Mouse (Mus musculus) gastrocnemius, postnatal 36 days (tissue): ENCODE measurements around the gene Hdac1. TPM values are rescaled to one million over a fixed set of nuclear protein-coding genes. Genes with fewer than 3 reads are reported as not detected.
A peak's percentile ranks its signal among the peaks of the same experiment; 100 is the strongest.

Source experiments
- DNase-seq, 2 experiments: peaks; one replicate each; pipeline ENCODE4 v3.0.0; 2022
- intact Hi-C: fragments of 180-260 bp; cut with DNase I; formaldehyde crosslinking; loops from one replicate; pipeline ENCODE4 v1.15.1; 2025
- total RNA-seq, 2 experiments: library from RNA; stranded (reverse); gene quantifications; 2 replicates each; pipeline ENCODE4 v1.2.3; 2021

The Hdac1 gene
- total RNA-seq, 2 experiments from 2014 or later, result 9.0 to 9.9 TPM

DNA sequence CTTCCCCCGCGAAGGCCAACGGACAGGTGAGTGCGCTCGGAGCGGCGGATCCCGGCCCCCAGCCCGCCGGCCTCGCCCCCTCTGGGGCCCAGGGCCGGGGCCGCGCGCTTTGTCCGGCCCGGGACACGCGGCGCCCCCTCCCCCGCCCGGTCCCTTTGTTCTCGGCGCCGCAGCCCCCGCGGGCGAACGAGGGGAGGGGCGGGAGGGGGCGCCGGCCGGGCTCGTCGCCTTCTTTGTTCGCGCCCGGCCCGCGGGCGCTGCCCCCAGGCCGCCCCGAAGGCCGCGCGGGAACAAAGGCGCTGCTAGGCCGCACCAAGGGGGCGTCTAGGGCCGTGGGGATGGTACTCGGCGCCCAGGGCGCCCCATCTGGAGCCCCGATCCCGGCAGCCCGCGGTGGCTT, 28.6 kb downstream of the Hdac1 start:
- DNase-seq, result no peak
- intact Hi-C loops, result no loop called here

DNA sequence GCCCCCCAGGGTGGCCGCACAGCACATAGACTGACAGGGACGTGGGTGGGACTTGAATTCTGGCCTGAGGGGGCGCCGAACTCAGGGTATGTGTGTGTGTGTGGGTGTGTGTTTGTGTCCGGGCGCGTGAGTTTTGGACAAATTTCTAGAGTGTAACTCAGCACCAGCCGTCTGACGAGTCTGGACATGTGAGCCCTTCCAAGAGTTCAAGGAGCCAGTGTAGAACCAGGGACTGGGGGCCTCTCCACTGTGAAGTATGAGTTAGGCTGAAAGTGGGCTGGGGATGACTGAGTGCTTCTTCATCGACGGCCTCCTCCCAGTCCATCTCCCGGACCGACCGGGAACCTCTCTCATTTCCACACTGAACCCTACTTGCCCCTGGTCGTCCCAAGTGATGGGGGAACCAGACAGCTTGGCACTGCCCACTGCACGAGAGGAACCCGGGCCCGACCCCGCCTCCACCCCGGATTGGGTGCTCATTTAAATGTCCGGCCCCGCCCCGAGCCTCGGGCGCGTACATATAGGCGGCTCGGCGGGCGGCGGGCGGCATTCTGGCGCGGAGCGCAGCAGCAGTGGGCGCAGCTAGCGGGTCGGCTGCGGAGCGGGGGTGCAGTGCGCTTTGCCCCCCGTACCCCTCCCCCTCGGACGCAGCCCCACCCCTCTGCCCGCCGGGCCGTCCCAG, 29.3 kb downstream of the Hdac1 start, which contains the start of gene Marcksl1:
Gene Marcksl1, plus strand, starts transcription at position 496 of the 682 bp plus-strand sequence.
- intact Hi-C loops, result no loop called here

DNA sequence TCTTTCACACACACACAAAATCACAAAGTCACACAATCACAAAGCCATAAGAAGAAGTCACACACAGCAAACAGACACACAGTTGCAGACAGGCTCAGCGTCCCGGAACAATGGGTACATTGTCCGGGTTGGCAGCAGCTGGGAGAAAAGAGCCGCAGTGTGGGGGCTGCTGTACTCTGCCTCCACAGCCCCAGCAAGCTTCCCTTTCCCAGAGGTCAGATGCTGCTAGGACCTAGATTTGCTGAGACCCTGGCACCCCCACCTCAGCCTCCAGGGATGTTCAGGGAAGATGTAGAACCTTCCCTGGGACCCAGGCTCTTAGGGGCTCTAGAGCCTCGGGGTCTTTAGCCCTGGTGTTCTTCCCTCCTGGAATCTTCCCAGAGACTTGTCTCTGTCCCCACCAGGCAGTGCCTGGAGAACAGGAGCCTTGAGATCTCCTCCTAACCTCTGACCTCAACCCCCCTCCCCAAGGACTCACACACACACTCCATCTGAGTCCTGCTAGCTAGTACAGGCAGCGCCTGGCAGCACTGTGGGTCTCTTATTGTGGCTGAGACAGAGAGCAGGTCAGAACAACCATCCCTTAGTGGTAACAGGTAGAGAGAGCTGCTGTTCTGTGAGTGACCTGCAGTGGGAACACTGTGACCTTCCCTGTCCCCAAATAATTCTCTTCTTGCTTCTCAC, 31.0 kb downstream of the Hdac1 start:
- intact Hi-C loops, result no loop called here
- no peak for DNase-seq

More for the DNA sequence above, 29.3 kb downstream of the Hdac1 start, which contains the start of gene Marcksl1:
- peak; percentile 60 to 67 for DNase-seq

DNA sequence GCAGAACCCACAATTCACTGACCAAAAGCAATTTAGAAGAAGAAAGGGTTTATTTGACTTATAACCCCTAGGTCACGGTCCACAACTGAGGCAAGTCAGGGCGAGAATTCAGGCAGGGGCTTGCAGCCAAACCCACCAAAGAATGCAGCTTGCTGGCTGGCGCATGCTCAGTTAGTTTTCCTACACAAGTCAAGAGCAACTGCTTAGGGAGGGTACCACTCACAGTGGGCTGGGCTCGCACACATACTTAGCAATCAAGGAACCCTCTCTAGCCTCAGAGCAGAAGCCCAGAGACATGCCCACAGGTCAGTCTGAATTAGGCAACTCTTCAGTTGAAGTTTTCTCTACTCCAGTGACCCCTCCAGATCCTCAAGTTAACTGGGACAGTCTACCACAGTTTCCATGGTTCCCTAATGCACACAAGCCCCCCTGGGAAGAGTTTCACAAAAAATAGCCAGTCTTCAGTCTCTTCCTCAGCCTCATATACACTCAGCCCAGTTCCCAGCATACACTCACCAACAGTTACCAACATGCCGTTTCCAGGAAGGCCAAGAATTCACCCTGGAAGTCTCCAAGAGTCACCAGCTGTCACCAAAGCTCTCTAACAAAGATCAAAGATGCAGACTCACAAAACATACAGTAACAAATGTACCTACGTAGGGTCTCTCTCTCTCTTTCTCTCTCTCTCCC, 31.6 kb downstream of the Hdac1 start:
- intact Hi-C loops, result no loop called here
- no peak for DNase-seq

DNA sequence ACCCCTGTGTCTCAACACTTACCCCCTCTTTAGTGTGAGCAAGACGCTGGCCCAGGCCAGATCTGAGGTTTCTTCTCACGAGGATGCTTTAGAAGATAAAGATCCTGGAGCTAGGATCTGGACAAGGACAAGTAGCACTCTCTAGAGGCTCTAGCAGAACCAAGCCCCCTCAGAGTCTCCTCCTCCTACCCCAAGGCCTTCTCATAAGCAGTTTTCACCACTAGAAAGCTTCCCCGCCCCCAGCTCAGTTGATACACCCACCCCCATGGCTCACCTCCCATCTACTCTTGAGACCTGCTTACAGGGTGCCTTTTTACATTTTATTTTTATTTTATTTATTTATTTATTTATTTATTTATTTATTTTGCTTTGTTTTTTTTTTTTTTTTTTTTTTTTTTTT, 32.9 kb downstream of the Hdac1 start:
- no peak for DNase-seq
- intact Hi-C loops, result no loop called here

DNA sequence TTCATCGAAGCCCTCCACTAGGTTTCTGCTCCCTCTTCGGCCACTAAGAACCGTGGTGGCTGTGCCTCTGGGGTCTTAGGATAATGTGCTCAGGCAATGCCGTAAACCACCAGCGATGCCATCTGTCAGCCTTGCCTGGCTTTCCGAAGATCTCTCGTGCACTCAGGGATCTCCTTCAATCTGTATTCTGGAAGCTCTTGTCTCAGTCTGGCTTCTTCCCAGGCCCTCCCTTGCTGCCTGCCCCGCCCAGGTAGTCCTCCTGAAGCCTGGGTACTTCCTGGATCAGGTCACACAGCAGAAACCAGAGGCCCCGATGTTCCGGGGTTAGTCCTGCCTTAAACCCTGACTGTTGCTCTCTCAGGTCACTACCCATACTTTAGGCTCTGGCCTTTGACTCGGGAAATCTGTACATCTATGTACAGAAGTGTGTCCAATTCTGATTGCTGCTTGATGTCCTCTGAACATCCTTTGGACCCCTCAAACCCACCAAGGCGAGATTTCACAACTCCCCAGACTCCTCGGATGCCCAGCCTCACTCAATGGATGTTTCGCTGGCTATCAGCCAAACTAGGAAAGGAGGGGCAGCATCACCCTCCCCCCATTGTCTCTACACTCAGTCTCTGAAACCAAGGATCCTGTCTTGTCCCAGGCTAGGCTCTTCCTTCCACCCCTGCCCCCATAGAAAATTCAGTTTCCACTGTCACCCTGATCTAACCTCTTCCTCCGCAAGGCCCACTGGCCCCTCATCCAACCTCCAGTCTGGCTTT, 33.5 kb downstream of the Hdac1 start:
- intact Hi-C loops, result no loop called here

DNA sequence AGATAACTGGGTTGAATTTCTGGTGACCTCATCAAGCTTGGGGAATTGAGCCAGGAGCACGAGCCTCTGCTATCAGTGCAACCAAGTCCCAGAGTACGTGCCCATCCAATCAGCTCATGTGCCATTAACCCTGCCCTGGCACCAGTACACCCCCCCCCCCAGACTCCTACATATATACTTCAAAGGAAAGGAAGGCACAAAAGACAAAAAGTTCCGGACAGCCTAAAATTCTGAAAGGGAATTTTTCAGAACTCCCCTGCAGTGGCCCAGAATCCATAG, 34.3 kb downstream of the Hdac1 start:
- DNase-seq, result no peak
- intact Hi-C loops, result no loop called here

More for the DNA sequence above, 33.5 kb downstream of the Hdac1 start:
- DNase-seq, result no peak

DNA sequence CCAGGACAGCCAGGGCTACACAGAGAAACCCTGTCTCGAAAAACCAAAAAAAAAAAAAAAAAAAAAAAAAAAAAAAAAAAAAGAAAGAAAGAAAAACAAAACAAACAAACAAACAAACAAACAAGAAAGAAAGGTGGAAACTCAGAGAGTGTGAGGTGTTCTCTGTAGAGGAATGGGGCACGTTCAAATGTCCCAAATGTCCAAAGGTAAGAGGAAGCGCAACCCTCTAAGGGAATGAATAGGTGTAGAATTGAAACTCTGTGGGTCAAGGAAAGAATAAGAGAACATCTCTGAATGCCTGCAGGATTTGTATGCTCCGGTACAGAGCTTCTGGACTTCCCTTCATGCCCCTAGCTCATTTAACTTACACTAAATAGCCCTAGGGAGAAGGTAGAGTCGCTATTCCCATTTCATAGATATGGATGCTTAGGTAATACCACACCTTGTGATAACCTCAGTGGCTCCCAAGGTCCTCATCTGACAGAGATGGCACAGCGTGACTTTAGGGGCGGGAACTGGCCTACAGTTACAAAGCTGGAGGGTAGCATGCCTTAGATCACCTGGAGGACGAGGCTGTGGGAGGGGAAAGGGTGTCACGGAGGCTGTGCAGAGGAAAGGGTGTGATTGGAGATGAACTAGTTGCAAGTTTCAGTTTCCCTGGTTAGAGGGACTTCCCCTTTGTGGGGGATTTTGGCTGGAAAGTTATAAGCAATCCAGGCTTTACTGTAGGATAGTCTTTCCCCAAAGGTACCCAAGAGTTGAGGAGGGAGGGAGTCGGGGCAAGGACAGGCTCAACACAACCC, 34.9 kb downstream of the Hdac1 start:
- intact Hi-C loops, result no loop called here

DNA sequence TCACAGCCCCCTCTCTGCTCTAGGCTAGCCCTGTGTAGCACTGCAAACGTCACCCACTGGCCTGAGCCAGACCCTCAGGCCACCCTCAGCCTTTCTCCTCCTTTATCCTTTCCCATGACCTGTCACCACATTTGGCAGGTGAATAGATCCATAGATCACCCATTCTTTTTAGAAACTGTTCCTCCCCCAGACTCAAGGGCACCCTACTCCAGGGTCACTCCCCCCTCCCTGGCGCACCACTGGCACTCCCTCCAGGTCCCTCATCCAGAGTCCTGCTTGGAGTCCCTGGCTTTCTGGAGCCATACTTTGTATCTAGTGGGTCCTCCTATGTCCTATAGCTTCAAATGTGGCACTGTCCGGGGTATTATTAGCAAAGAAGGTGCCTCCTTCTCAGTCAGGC, 37.0 kb downstream of the Hdac1 start:
- intact Hi-C loops, result no loop called here
- DNase-seq, result no peak

More for the DNA sequence above, 34.9 kb downstream of the Hdac1 start:
- no peak for DNase-seq

DNA sequence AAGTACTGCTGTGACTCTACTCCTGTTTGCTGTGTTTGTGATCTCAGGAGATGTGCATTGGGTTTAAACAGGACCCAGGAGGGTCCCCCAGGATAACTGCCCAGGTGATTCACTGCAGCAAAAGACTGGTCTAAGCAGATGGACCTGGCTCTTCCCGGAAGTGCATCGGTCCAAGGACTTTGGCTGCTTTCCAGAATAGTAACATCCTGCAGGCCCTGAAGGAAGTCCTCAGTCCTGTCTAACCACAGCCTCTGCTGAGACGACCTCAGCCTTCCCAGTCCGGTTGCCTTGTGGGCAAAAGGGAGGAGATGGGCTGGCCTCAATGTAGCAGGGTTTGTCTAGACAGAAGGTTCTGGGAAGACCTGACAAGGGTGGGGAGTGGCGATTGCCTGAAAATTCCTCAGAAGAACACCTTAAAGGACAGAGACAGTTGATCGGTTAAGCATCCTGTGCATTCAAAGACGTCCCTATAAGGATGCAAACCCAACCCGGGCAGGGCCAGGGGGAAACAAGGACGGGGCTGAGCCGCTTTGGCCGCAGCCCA, 39.5 kb downstream of the Hdac1 start:
- intact Hi-C loops, result no loop called here
- no peak for DNase-seq

DNA sequence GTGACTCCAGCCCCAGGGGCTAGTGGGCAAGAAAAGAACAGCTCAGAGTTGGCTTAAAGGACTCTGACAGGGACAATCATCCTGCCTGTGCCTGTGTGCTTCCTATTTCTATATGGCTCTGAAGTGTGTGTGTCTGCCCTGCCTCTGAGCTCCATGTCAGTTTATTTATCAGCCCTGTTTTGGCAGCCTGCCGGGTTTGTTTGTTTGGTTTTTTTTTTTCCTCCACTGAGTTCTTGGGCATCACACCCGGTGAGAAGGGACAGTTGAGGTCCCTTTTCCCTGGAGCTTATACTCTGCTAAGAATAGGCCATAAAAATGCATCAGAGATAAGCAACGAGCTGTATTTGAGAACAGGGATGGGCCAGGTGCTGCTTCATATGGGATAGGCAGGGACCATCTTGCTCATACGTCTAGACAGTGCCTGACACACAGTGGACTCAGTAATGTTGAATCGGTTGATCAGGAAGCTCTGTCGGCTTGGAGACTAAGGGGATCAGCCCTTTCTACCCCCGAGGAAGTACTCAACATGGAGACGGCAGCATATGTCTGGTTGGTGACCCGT, 40.1 kb downstream of the Hdac1 start:
- DNase-seq, result no peak
- intact Hi-C loops, result no loop called here

DNA sequence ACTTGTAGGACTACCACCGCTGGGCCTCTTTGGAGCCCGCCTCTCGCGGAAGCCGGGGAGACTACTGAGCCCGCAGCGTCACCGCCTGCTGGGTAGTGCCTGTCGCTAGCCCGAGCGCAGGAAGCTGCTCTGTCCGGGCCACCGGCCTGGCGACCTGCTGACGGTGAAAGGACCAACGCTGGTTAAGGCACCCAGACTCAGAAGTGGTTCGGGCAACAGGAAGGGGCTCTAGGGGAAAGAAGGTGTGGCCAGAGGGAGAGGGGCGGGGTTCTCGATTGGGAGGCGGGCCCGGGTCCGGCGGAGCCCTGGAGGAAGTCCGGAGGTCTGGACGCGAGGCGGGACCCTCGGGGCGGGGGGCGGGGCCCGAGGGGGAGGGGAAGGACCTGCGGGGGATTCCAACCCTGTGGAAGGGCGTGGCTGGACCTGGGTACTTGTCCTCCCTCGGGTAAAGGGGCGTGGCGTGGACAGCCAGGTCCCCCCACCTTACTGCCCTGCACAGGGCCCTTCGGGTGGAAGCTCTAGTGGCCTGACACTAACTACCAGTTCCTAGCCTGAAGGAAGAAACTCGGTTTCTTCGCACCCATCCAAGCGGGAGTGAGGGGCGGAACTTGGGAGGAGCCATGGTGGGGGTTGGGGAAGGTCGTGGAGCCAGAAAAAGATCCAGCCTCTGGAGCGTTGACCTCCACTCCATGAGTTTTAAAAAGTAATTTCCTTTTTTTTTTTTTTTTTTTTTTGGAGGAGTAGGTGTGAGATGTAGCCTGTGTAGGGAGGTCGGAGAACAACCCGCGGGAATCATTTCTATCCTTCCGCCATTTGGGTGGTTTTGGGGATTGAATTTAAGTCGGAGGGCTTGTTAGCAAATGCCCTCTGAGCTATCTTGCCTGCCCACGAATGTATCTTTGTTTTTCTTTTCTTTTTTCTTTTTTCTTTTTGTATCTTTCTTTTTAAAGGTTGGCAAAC, 41.6 kb downstream of the Hdac1 start:
- peak; percentile 83 to 85 for DNase-seq
- intact Hi-C loops, result no loop called here

DNA sequence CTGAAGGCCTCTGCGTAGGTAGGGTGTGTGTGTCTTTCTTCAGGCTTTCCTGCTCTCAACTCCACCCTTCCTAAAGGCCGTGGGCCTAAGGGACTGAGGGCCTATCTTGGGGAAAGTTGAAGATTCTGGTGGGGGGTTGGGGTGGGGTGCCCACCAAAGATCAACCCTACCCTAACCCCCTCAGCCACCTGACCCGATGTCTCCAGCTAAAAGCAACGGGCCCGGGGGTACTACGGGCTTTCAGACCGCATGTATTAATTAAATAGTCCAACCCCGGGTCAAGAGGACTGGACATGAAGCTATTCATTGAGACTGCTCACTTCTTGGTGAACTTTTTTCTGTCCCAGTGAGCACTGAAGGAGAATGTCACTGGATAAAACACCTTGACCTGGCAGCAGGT, 42.5 kb downstream of the Hdac1 start:
- DNase-seq, result no peak
- intact Hi-C loops, result no loop called here

DNA sequence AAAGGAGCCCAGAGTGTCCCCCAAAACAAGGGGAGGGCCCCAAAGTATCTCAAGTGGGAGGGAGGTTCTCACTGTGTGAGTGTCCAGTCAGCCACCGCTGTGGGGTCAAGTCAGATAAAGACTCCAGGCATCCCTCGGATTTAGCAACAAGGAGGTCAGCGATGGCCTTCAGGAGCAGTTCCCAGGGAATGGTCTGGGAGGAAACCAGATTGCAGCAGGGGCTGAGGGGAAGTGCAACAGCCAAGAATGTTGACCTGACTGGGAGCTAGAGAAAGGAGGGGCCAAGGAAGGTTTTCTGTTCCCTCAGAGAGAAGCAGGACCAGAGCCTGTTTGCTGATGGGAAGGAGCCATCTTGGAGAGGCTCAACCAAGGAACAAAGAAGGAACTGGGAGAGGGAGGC, 43.6 kb downstream of the Hdac1 start:
- DNase-seq, result no peak
- intact Hi-C loops, result no loop called here

DNA sequence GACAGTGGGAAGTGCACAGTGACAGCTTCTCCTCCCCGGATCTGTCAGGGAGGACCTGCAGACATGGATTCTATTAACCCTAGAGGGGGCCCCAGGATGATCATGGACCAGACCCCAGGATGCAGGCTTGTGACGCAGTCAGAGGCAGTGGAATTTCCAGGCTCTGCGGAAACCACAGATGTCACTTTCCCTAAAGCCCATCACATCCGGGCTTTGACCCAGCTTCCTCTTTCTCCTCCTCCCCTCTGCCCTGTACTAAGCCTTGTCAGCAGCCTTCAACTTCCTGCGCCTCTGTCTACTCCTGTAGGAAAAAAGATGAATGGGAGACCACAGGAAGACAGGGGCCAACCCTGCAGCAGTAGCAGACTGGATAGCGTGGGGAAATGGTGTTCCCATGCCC, 45.9 kb downstream of the Hdac1 start:
- intact Hi-C loops, result no loop called here
- no peak for DNase-seq

DNA sequence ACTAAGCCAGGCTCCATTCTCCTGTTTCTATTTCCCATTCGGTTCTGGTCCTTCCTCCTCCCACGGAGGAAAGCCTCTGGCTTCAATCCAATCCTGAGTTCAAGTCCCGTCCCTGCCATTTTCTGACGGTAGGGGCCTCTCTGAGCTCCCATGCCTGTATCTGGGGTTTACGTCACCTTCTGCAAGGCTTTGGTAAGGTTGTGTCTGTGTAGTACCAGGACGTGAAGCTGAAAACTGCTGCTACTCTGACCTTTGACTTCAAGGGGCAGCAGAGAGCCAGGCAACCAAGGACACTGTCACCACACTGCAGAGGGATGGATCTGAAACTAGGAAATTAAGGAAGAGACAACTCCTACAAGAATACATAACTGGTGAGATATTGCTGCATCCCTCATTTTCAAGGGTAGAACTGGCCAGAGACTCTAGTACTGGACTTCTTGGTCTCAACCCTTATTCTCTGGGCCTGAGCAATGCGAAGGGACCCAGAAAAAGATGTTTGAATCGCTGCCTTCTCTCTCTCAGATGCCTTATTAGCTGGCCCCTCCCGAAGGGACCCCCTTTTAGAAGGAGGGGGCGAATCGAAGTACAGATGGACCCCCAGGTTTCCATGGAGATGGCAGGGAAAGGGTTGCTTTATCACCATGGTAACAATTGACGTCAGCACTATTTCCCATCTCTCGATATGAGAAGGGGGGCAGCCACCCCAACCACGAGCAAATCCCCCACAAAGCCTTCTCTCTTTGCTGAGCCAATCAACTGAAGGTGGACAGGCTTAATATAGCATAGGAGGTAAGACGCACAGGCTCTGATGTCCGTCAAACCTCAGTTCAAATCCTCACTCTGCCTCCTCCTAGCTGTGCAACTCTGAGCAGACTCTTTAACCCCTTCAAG, 46.6 kb downstream of the Hdac1 start:
- DNase-seq, result no peak
- intact Hi-C loops, result no loop called here

DNA sequence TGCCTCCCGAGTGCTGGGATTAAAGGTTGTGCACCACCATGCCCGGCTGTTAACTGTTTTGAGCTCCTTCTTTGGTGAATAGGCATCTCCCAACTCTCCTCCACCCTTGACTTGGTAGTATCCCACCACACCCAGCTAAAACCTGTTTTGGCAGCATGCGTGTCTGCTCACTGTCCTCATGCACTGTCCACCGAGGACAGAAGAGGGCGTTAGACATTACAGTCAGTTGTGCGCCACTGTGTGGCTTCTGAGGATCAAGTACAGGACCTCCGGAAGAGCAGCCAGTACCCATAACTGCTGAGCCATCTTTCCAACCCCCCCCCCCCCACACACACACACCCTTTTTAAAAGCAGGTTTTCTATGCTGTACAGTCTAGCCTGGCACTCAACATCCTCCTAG, 47.8 kb downstream of the Hdac1 start:
- DNase-seq, result no peak
- intact Hi-C loops, result no loop called here
